Mouse (Mus musculus) forebrain, postnatal 0 days (tissue): ENCODE results near the gene AC124108.1. TPM values are rescaled to one million over a fixed set of nuclear protein-coding genes. Genes with fewer than 3 reads are reported as not detected.
A peak's percentile ranks its signal among the peaks of the same experiment; 100 is the strongest.

Experiments used
- ATAC-seq: fragments of 200-750 bp; cut with Nextera tagmentation; 2 replicates; pipeline ENCODE4 v1.8.0; 2017; ENCODE audit warnings: mild to moderate bottlenecking, moderate library complexity
- DNase-seq: peaks from one replicate; pipeline ENCODE4 v3.0.0-alpha.2; 2015
- H3K27ac ChIP-seq: fragments of 300-500 bp; sonication (generic); 2 replicates; pipeline ENCODE4 v1.5.1; 2014; ENCODE audit warnings: low read depth, mild to moderate bottlenecking, antibody characterized with exemption, low read length, moderate library complexity, mixed read lengths
- H3K27me3 ChIP-seq: fragments of 300-500 bp; sonication (generic); 2 replicates; pipeline ENCODE4 v1.6.1; 2014; ENCODE audit warnings: mild to moderate bottlenecking, low read length, mixed read lengths; ENCODE audit not compliant: insufficient read depth
- H3K36me3 ChIP-seq: fragments of 300-500 bp; sonication (generic); 2 replicates; pipeline ENCODE4 v1.6.1; 2014; ENCODE audit warnings: mild to moderate bottlenecking, moderate library complexity; ENCODE audit not compliant: insufficient read depth
- H3K4me1 ChIP-seq: fragments of 300-500 bp; sonication (generic); 2 replicates; pipeline ENCODE4 v1.6.1; 2014; ENCODE audit warnings: antibody characterized with exemption; ENCODE audit not compliant: insufficient read depth
- H3K4me2 ChIP-seq: fragments of 300-500 bp; sonication (generic); 2 replicates; pipeline ENCODE4 v1.6.1; 2014; ENCODE audit warnings: low read depth, mild to moderate bottlenecking, moderate library complexity
- H3K4me3 ChIP-seq: fragments of 300-500 bp; sonication (generic); 2 replicates; pipeline ENCODE4 v1.5.1; 2014; ENCODE audit warnings: low read depth, low read length, mixed read lengths
- H3K9ac ChIP-seq: fragments of 300-500 bp; sonication (generic); 2 replicates; pipeline ENCODE4 v1.6.1; 2014; ENCODE audit warnings: mild to moderate bottlenecking
- H3K9me3 ChIP-seq: fragments of 300-500 bp; sonication (generic); 2 replicates; pipeline ENCODE4 v1.6.1; 2016; ENCODE audit warnings: low read length
- CTCF ChIP-seq: sonication (generic); IDR thresholded peaks from 2 replicates; pipeline ENCODE4 v1.5.1; 2016; ENCODE audit warnings: antibody characterized with exemption, control low read depth, low read depth
- WGBS: fragments of 180-500 bp; shearing (Covaris S2); extraction: QIAGEN DNeasy Blood & Tissue Kit; methylation state at CpG from one replicate; pipeline ENCODE4 v1.1.7; 2014; 5-methylcytosine and 5-hydroxymethylcytosine counted together
- polyA plus RNA-seq: library from polyadenylated mRNA; unstranded; fragments of >200 nt; fragmentation: Nextera tagmentation; extraction: Ambion mirVana; gene quantifications from 2 replicates; pipeline ENCODE4 v1.2.1, GENCODE M21; 2015
- total RNA-seq: library from RNA; depleted of rRNA; stranded (reverse); fragments of >200 nt; gene quantifications from 2 replicates; pipeline ENCODE4 v1.2.3, GENCODE M21; 2014

Gene AC124108.1
- total and polyA plus RNA-seq, 2 experiments from 2014 or later = 0.48 to 5.0 TPM

GRCm38 (mm10) chr1:132199934-132200333 lies 8.7 kb downstream of the AC124108.1 start:
- DNase-seq (no peak), ATAC-seq (no peak)
- Histone ChIP-seq H3K36me3 (no peaks in the 10 kb centered on the region), H3K9me3 (no peaks in the 10 kb centered on the region), H3K27me3 (no peaks in the 10 kb centered on the region), H3K9ac (peak overlapping the region; percentile 35; the same call in 1 of the 2 replicates), H3K4me1 (peaks cover 45% of the 10 kb centered on the region), H3K27ac (peak overlapping the region; percentile 80), H3K4me2 (peak overlapping the region; percentile 46), H3K4me3 (peak overlapping the region; percentile 18)
- WGBS = 6% methylated on average over 12 of the region's 12 CpGs
- no peak for TF ChIP-seq CTCF

GRCm38 (mm10) chr1:132200562-132201510 lies 9.6 kb downstream of the AC124108.1 start:
- TF ChIP-seq CTCF = peak; percentile 62

GRCm38 (mm10) chr1:132201511-132201860 lies 10.2 kb downstream of the AC124108.1 start:
- Histone ChIP-seq H3K4me2 (peak overlapping the region; percentile 46), H3K9ac (peak overlapping the region; percentile 50; the same call in 1 of the 2 replicates), H3K36me3 (no peaks in the 10 kb centered on the region), H3K27ac (peak overlapping the region; percentile 80), H3K27me3 (no peaks in the 10 kb centered on the region), H3K4me3 (peak overlapping the region; percentile 36), H3K4me1 (peaks cover 34% of the 10 kb centered on the region), H3K9me3 (no peaks in the 10 kb centered on the region)
- WGBS = 7% methylated on average over 4 of the region's 4 CpGs
- DNase-seq = no peak
- no peak for TF ChIP-seq CTCF
- no peak for ATAC-seq

More at GRCm38 (mm10) chr1:132200562-132201510, 9.6 kb downstream of the AC124108.1 start:
- H3K4me1 ChIP-seq = peaks cover 37% of the 10 kb centered on the region
- H3K27ac ChIP-seq = peak overlapping the region; percentile 80
- H3K36me3 ChIP-seq = no peaks in the 10 kb centered on the region
- H3K4me3 ChIP-seq = peak overlapping the region; percentile 36
- peak overlapping the region; percentile 46 for H3K4me2 ChIP-seq
- ATAC-seq (peak; percentile 95), DNase-seq (peak; percentile 91)
- peak overlapping the region; percentile 50 for H3K9ac ChIP-seq
- no peaks in the 10 kb centered on the region for H3K27me3 ChIP-seq
- WGBS = 7% methylated on average over 11 of the region's 11 CpGs
- no peaks in the 10 kb centered on the region for H3K9me3 ChIP-seq

- peaks cover 30% of the 10 kb centered on the region for H3K4me1 ChIP-seq
- peak overlapping the region; percentile 46 for H3K4me2 ChIP-seq
- H3K9ac ChIP-seq = peak overlapping the region; percentile 18; the same call in 1 of the 2 replicates
- no peak overlapping the region for H3K4me3 ChIP-seq
- no peak for TF ChIP-seq CTCF
- no peaks in the 10 kb centered on the region for H3K36me3 ChIP-seq
- 35% methylated on average over 2 of the region's 2 CpGs for WGBS
- H3K9me3 ChIP-seq = no peaks in the 10 kb centered on the region
- DNase-seq (no peak), ATAC-seq (no peak)
- no peaks in the 10 kb centered on the region for H3K27me3 ChIP-seq
- peak overlapping the region; percentile 22; the same call in 1 of the 2 replicates for H3K27ac ChIP-seq
Observed at GRCm38 (mm10) chr1:132201936-132202335, 10.7 kb downstream of the AC124108.1 start.

- no peaks in the 10 kb centered on the region for H3K36me3 ChIP-seq
- no peaks in the 10 kb centered on the region for H3K27me3 ChIP-seq
- no peak for TF ChIP-seq CTCF
- no peaks in the 10 kb centered on the region for H3K9me3 ChIP-seq
- ATAC-seq (no peak), DNase-seq (no peak)
- H3K9ac ChIP-seq = no peak overlapping the region
- WGBS = 74% methylated on average over 5 of the region's 5 CpGs
- H3K27ac ChIP-seq = peak overlapping the region; percentile 22; the same call in 1 of the 2 replicates
- H3K4me1 ChIP-seq = peaks cover 30% of the 10 kb centered on the region
- H3K4me2 ChIP-seq = no peak overlapping the region
- no peak overlapping the region for H3K4me3 ChIP-seq
Observed at GRCm38 (mm10) chr1:132202771-132203170, 11.5 kb downstream of the AC124108.1 start.

GRCm38 (mm10) chr1:132205958-132206357 lies 14.7 kb downstream of the AC124108.1 start:
- TF ChIP-seq CTCF = no peak
- Histone ChIP-seq H3K4me2 (no peak overlapping the region), H3K9me3 (no peaks in the 10 kb centered on the region), H3K27ac (no peak overlapping the region), H3K4me1 (peaks cover 46% of the 10 kb centered on the region), H3K27me3 (no peaks in the 10 kb centered on the region), H3K4me3 (no peak overlapping the region), H3K9ac (no peak overlapping the region), H3K36me3 (no peaks in the 10 kb centered on the region)
- ATAC-seq (no peak), DNase-seq (no peak)
- 75% methylated on average over 5 of the region's 5 CpGs for WGBS

- no peak overlapping the region for H3K27ac ChIP-seq
- peaks cover 45% of the 10 kb centered on the region for H3K4me1 ChIP-seq
- no peaks in the 10 kb centered on the region for H3K36me3 ChIP-seq
- WGBS = 87% methylated on average over 3 of the region's 3 CpGs
- no peaks in the 10 kb centered on the region for H3K9me3 ChIP-seq
- ATAC-seq (no peak), DNase-seq (no peak)
- TF ChIP-seq CTCF = no peak
- no peaks in the 10 kb centered on the region for H3K27me3 ChIP-seq
- no peak overlapping the region for H3K4me2 ChIP-seq
- H3K9ac ChIP-seq = no peak overlapping the region
- H3K4me3 ChIP-seq = no peak overlapping the region
Observed at GRCm38 (mm10) chr1:132206828-132207227, 15.6 kb downstream of the AC124108.1 start.
